13 mouse cellular contexts compared by ENCODE assay signal in genomic region chr11:50717381-50717897, GRCm38 (mm10).
DNase-seq lines count a peak whose midpoint lies in the region; ATAC-seq and TF ChIP-seq lines count a peak whose summit lies in the region.
"Had no signal": no experiment of that assay in that cellular context is flagged by ENCODE, and none has a peak within 500 bp of the region (broad histone marks: within the 10 kb centered on the region; RNA-seq: fewer than 3 reads in every experiment).

No protein-coding gene starts in this region.

- no peaks in the 10 kb centered on the region for H3K36me3 ChIP-seq in lung, embryonic 16.5 days (ENCODE audit: control insufficient read depth, insufficient read depth, low read length)
- H3K36me3 ChIP-seq in limb, embryonic 10.5 days: no peaks in the 10 kb centered on the region
- H3K36me3 ChIP-seq: midbrain, embryonic 10.5 days; neural tube, embryonic 13.5 days had no signal

- no peak for TF ChIP-seq CTCF in lung, adult 2 months (IDR thresholded peaks at IDR 0.05; ENCODE audit: insufficient read depth, low read length)

- peak; percentile 9 to 14 for DNase-seq in frontal cortex, postnatal 36 days (ENCODE audit: low spot score in 2 of 2)
- no peak for DNase-seq in frontal cortex, postnatal 25 days (ENCODE audit: low spot score in 2 of 2)
- DNase-seq in lung, adult 2 months: no peak
- DNase-seq in heart, adult 8-10 months (ENCODE audit: low spot score): peak; percentile 45
- no peak for DNase-seq in limb, embryonic 10.5 days (ENCODE audit: low spot score)
- DNase-seq in cerebellum, postnatal 36 days: no peak
- no peak for DNase-seq in natural killer cell, adult 2 months (ENCODE audit: low spot score in 2 of 2)
- DNase-seq: kidney, adult 2 months; thymus, postnatal 14 days had no signal

- no peak overlapping the region for H3K4me2 ChIP-seq in lung, embryonic 16.5 days (ENCODE audit: low read depth, low read length)
- H3K4me2 ChIP-seq: neural tube, embryonic 13.5 days had no signal

- no peak for TF ChIP-seq POLR2A in lung, adult 2 months (IDR thresholded peaks at IDR 0.05; ENCODE audit: borderline replicate concordance, extremely low read depth, low read depth, low read length)

- H3K9ac ChIP-seq in lung, embryonic 16.5 days (ENCODE audit: low read length): no peak overlapping the region
- H3K9ac ChIP-seq: neural tube, embryonic 13.5 days had no signal

- peak; percentile 47 for ATAC-seq in lung, embryonic 16.5 days (ENCODE audit: low read depth)

- H3K9me3 ChIP-seq in lung, embryonic 16.5 days (ENCODE audit: control insufficient read depth, low read length): no peaks in the 10 kb centered on the region
- H3K9me3 ChIP-seq in limb, embryonic 10.5 days (replicated peaks): no peaks in the 10 kb centered on the region
- H3K9me3 ChIP-seq: midbrain, embryonic 10.5 days; neural tube, embryonic 13.5 days had no signal

- no peak overlapping the region for H3K4me3 ChIP-seq in lung, embryonic 16.5 days (ENCODE audit: low read length)
- H3K4me3 ChIP-seq in lung, adult 2 months (replicated peaks; ENCODE audit: extremely low read depth, low read depth, low read length): no peak overlapping the region
- H3K4me3 ChIP-seq in limb, embryonic 10.5 days: no peak overlapping the region
- H3K4me3 ChIP-seq: layer of hippocampus, adult 2 months; midbrain, embryonic 10.5 days; neural tube, embryonic 13.5 days had no signal

- H3K4me1 ChIP-seq in lung, embryonic 16.5 days (replicated peaks; ENCODE audit: control insufficient read depth, insufficient read depth, low read length): peaks cover 12% of the 10 kb centered on the region; the same call in 1 of the 2 replicates
- H3K4me1 ChIP-seq in lung, adult 2 months (ENCODE audit: control insufficient read depth, insufficient read depth, low read length): no peaks in the 10 kb centered on the region
- H3K4me1 ChIP-seq in limb, embryonic 10.5 days: peaks cover 52% of the 10 kb centered on the region

- WGBS in lung, embryonic 16.5 days: 42% methylated on average over 12 of the region's 12 CpGs
- WGBS in lung, adult 2 months: 53% methylated on average over 12 of the region's 12 CpGs
- WGBS in limb, embryonic 10.5 days: 78% methylated on average over 12 of the region's 12 CpGs

- no peaks in the 10 kb centered on the region for H3K27me3 ChIP-seq in lung, embryonic 16.5 days (ENCODE audit: control insufficient read depth, insufficient read depth, low read depth, low read length)
- peaks cover 6% of the 10 kb centered on the region; the same call in 1 of the 2 replicates for H3K27me3 ChIP-seq in limb, embryonic 10.5 days (ENCODE audit: low read depth, poor library complexity, severe bottlenecking)
- H3K27me3 ChIP-seq: neural tube, embryonic 13.5 days had no signal

- H3K27ac ChIP-seq in lung, embryonic 16.5 days (ENCODE audit: low read length): peak overlapping the region; percentile 63
- peak overlapping the region; percentile 27; the same call in 1 of the 2 replicates for H3K27ac ChIP-seq in limb, embryonic 10.5 days
- H3K27ac ChIP-seq: layer of hippocampus, adult 2 months; midbrain, embryonic 10.5 days; neural tube, embryonic 13.5 days had no signal

Comparison
In these comparisons a context has a peak if more than half of its experiments do, and no peak if none do; other contexts are left out.
1. DNase-seq: peak in frontal cortex, postnatal 36 days (2 of 2) and heart, adult 8-10 months (single experiment); none in frontal cortex, postnatal 25 days (0 of 2), lung, adult 2 months (single experiment), limb, embryonic 10.5 days (single experiment), cerebellum, postnatal 36 days (0 of 2) and natural killer cell, adult 2 months (0 of 2).